Mouse (Mus musculus) testis, postnatal 14 days (tissue): ENCODE results near the gene Snx5.

Source experiments
- DNase-seq: peaks from one replicate; pipeline ENCODE4 v3.0.0; 2021; ENCODE audit warnings: low spot score

Snx5 gene

DNA sequence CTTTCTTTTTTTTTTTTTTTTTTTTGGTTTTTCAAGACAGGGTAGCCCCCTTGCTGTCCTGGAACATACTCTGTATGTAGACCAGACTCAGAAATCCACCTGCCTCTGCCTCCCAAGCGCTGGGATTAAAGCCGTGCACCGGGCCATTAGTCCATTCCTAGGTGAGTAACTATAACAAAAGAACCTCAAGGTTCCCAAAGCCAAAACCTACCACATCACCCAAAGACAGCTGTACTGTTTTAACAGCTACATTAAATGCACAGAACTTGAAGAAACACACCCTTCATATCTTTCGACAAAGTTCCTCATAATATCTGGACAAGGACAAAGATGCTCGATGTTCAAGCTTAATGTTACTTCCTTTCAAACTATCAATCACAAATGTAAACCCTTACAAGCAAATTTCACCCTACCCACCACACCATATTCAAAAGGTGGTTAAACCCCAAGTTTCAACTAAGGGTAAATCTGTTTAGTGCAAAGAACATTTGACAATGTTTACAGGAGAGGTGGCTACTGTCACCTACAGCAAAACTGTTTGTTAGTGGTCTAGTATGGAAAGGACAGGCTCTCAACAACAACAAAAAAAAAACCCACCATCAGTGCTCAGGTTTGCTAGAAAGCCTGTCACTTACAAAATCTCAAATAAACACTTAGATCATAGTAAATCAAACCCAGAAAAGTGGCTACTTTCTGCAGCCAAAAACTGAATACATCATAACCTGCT, 3.5 kb downstream of the Snx5 start:
- no peak for DNase-seq

- DNase-seq: no peak
Observed at GRCm38 (mm10) chr2:144265916-144266683, 4.6 kb downstream of the Snx5 start.

- DNase-seq: no peak
Observed at GRCm38 (mm10) chr2:144265120-144265488, 5.6 kb downstream of the Snx5 start.

DNA sequence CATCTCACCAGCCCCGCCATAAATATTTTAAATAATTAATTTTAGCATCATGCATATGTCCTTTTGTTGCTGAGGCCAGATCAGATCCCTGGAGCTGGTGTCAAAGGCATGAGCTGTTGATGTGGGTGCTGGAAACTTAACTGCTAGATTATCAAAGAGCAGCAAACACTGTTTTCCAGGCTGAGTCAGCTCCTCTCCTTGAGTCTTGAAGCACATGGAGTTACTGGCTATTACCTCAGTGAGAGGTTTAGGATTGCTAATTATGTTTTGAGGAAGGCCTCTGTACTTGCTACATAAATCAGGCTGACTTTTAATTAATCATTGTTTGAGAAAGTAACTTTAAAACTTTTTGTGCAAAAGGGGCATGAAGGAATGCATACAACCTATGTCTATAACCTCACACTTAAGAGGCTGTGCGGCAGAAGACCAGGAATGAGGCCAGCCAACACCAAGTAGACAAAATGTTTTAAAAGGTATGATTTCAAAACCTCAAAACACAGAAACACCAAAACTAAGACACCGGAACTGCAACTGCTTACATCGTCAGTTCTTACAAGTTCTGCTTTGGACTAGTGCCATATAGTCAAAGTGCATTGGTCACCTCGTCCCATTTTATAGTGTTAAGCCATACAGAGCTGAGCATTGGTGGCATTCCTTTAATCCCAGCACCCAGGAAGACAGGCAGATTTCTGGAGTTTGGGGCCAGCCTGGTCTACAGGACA, 6.1 kb downstream of the Snx5 start:
- DNase-seq: no peak

GRCm38 (mm10) chr2:144262837-144263236, 7.9 kb downstream of the Snx5 start:
- DNase-seq: no peak

DNA sequence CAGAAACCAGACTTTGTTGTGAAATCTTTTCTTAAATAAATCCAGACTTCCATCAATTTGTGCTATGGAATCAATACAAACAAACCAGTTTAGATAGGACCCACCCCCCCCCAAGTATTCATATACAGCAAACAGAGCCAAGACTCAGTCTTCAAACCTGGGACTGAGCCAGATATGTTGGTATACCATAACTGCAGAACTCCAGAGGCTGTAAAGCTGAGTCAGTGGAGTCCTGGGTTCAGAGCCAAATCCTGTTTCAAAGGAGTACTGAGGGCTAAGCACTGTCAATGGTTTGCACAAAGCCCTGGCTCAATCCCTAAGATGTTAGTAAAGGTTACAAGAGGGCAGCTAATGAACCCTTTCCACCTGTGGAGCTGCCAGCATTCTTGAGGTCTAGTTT, 20.6 kb downstream of the Snx5 start:
- DNase-seq: no peak

GRCm38 (mm10) chr2:144248613-144249376, 21.9 kb downstream of the Snx5 start:
- DNase-seq: no peak

- DNase-seq: no peak
Observed at GRCm38 (mm10) chr2:144247337-144247978, 23.2 kb downstream of the Snx5 start.

- no peak for DNase-seq
Observed at GRCm38 (mm10) chr2:144246270-144246669, 24.4 kb downstream of the Snx5 start.

- no peak for DNase-seq
Observed at GRCm38 (mm10) chr2:144245464-144245863, 25.2 kb downstream of the Snx5 start.

- no peak for DNase-seq
Observed at GRCm38 (mm10) chr2:144240095-144240899, 30.4 kb downstream of the Snx5 start.

DNA sequence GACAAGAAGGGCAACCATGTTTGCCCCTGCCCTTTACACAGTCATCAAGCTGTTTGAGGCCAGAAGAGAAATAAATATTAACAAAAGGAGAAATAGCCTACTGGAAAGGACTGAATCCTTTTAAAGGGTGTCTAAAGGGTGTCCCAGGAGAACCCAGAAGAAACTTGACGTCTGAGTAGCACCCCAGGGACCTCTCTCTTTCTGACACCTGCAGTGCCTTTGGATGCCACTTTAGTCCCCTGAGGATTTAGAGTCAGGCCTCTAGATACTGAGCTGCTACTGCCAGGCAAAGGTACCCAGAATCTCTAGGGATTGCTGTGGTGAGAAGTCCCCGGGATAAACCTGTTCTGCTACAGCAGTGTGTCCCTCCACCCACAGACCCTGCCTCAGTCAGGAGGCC, 31.4 kb downstream of the Snx5 start:
- no peak for DNase-seq

DNA sequence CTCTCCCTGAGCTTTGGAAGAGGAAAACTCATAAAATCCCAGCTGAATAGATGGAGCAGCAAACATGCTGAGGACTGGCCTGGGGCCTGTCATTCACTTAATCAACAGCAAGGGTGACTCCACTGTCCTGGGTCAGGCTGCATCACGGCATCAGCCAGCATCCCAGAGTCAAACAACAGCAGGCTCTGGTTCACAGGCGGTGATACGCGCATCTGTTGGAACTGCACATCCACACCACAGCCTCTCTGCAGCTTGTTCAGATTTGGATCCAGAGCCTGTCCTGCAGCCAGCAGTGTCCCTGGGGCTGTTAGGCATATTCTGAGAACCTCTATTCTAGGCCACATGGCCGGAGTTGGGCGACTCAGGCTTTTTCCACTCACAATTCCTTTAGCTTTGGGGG, 32.4 kb downstream of the Snx5 start:
- peak; percentile 28 for DNase-seq

GRCm38 (mm10) chr2:144236791-144237584, 33.7 kb downstream of the Snx5 start:
- no peak for DNase-seq

DNA sequence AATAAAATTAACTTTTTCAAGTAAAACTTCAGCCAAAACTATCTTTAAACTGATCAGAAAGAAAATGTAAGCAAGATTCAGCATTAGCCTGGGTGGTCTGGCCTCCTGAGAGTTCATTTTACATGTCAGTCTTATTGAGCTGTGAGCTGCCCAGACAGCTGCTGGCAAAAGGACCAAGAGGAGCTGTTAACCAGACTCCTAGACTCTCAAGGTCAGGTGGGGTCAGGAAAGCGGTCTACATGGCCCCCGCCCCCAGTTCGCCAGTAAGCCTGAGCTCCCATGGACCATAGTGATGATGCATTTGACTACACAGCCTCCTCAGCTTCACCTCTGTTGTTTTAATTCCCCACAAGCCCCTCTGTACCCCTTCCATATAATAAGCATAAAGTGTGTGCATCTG, 34.9 kb downstream of the Snx5 start:
- DNase-seq: no peak

GRCm38 (mm10) chr2:144233534-144233933, 37.2 kb downstream of the Snx5 start:
- DNase-seq: no peak

GRCm38 (mm10) chr2:144231115-144231514, 39.6 kb downstream of the Snx5 start:
- no peak for DNase-seq

- no peak for DNase-seq
Observed at GRCm38 (mm10) chr2:144230498-144230897, 40.2 kb downstream of the Snx5 start.

DNA sequence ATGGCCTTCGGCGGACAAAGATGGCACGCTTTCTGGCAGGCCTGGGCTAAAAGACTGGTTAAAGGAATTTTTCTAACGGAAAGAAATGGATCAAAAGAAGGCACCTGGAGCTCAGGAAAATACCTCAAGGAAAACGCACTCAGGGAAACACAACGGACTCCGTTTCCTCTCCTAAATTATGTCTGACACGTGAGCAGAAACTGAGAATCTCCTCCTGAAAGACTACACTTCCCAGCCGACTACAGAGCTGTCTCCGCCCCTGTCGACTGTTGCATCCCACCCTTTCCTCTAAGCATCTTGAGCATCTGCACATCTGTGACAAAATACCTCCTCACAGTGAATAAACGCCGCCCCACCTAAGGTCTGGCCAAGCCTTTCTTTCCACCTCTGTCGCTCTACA, 41.1 kb downstream of the Snx5 start:
- DNase-seq: no peak
